Mouse (Mus musculus): ENCODE measurements around the gene Mrpl49. TPM values are rescaled to one million over a fixed set of nuclear protein-coding genes. Genes with fewer than 3 reads are reported as not detected.

The Mrpl49 gene
- polyA plus RNA-seq, 1 experiment from 2014 or later, result 82.5 TPM

- Histone ChIP-seq H3K4me1 (peaks cover 3% of the 10 kb centered on the region; the same call in 1 of the 2 replicates), H3K4me3 (no peak overlapping the region), H3K27me3 (replicated peaks; ENCODE audit: low read depth, poor library complexity, severe bottlenecking) (0 out of 2 replicates have a peak, but pooled peaks cover 3% of the 10 kb centered on the region), H3K27ac (replicated peaks) (no peak overlapping the region), H3K36me3 (replicated peaks) (no peaks in the 10 kb centered on the region), H3K9me3 (no peaks in the 10 kb centered on the region)
- WGBS, result 67% methylated on average over 8 of the region's 8 CpGs
- no peak for DNase-seq (ENCODE audit: low spot score)
These were observed 34.5 kb downstream of the Mrpl49 start for GRCm38 (mm10) chr19:6023059-6023458.

DNA sequence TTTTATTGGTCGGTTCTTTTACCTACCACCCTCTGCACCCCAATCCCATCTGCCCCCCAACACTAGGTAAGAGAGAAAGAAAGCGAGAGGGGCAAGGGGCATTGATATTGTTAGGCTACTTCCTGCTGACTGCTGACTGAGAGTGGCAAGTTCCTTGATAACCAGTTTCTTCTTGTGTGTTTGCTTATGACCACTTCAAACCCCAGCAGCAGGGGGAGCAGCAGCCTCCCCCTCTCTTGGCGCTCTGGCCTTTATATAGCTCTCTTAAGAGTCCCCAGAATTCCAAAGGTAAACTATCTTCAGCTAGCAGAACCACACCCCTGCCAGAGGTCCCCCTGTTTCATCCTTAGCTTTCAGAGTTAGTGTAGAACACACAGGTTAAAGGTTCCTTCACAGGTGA lies 37.3 kb downstream of the Mrpl49 start:
- Histone ChIP-seq H3K27ac (replicated peaks) (no peak overlapping the region), H3K4me1 (peaks cover 17% of the 10 kb centered on the region), H3K9me3 (no peaks in the 10 kb centered on the region), H3K27me3 (replicated peaks; ENCODE audit: low read depth, poor library complexity, severe bottlenecking) (peaks cover 30% of the 10 kb centered on the region), H3K4me3 (no peak overlapping the region), H3K36me3 (replicated peaks) (no peaks in the 10 kb centered on the region)
- 57% methylated on average over 3 of the region's 3 CpGs for whole genome bisulfite sequencing
- DNase-seq (ENCODE audit: low spot score), result no peak

GRCm38 (mm10) chr19:6018142-6019089 lies 39.2 kb downstream of the Mrpl49 start:
- Histone ChIP-seq H3K36me3 (replicated peaks) (no peaks in the 10 kb centered on the region), H3K4me3 (no peak overlapping the region), H3K4me1 (peaks cover 24% of the 10 kb centered on the region), H3K9me3 (no peaks in the 10 kb centered on the region), H3K27me3 (replicated peaks; ENCODE audit: low read depth, poor library complexity, severe bottlenecking) (peaks cover 45% of the 10 kb centered on the region), H3K27ac (replicated peaks) (no peak overlapping the region)
- 31% methylated on average over 15 of the region's 15 CpGs for WGBS
- peak; percentile 87 for DNase-seq (ENCODE audit: low spot score)

GRCm38 (mm10) chr19:6016532-6016931 lies 41.1 kb downstream of the Mrpl49 start:
- Histone ChIP-seq H3K27ac (replicated peaks) (no peak overlapping the region), H3K36me3 (replicated peaks) (no peaks in the 10 kb centered on the region), H3K9me3 (no peaks in the 10 kb centered on the region), H3K27me3 (replicated peaks; ENCODE audit: low read depth, poor library complexity, severe bottlenecking) (peaks cover 48% of the 10 kb centered on the region), H3K4me3 (0 out of 2 replicates have a peak overlapping the region, but pooled peaks have one; percentile 68), H3K4me1 (peaks cover 24% of the 10 kb centered on the region)
- 42% methylated on average over 7 of the region's 7 CpGs for WGBS
- DNase-seq (ENCODE audit: low spot score), result no peak

- H3K27me3 ChIP-seq (replicated peaks; ENCODE audit: low read depth, poor library complexity, severe bottlenecking), result peaks cover 48% of the 10 kb centered on the region
- WGBS, result 2% methylated on average over 40 of the region's 40 CpGs
These were observed 41.9 kb downstream of the Mrpl49 start, which contains the start of gene Capn1 for GRCm38 (mm10) chr19:6015511-6016315. TSS of gene Capn1 (minus strand) at chr19:6015897.

DNA sequence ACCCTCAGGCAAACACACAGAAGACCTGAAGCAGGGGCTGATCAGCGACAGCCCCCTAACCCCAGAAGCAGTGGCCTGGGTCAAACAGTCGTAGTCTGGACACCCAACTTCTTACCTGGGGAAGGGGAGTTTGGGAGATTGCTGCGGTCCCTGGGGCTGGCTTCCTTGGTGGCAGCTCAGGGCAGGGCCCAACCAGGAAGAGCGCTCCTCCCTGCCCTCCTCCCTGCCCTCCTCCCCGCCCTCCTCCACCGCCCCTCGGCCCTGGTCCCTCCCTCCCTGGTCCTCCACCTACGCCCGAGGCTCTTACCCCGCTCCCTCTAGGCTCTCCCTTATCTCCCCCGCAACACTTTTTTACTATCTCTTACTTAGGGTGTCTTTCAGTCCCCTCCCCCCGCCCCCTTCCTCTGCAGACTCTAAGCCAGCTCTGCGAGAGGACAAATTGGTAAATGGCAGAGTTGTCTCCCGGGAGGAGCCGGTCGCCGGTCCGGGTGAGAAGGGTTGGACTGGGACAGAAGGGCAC lies 42.5 kb downstream of the Mrpl49 start:
- peak overlapping the region; percentile 68 for H3K4me3 ChIP-seq
- H3K4me1 ChIP-seq, result peaks cover 24% of the 10 kb centered on the region
- WGBS, result 2% methylated on average over 18 of the region's 18 CpGs
- DNase-seq (ENCODE audit: low spot score), result peak; percentile 63
- H3K9me3 ChIP-seq, result no peaks in the 10 kb centered on the region
- H3K27me3 ChIP-seq (replicated peaks; ENCODE audit: low read depth, poor library complexity, severe bottlenecking), result peaks cover 48% of the 10 kb centered on the region
- H3K27ac ChIP-seq (replicated peaks), result peak overlapping the region; percentile 80
- no peaks in the 10 kb centered on the region for H3K36me3 ChIP-seq (replicated peaks)

More at GRCm38 (mm10) chr19:6015511-6016315, 41.9 kb downstream of the Mrpl49 start, which contains the start of gene Capn1:
- no peaks in the 10 kb centered on the region for H3K36me3 ChIP-seq (replicated peaks)
- peak; percentile 82 for DNase-seq (ENCODE audit: low spot score)
- peaks cover 24% of the 10 kb centered on the region for H3K4me1 ChIP-seq
- H3K4me3 ChIP-seq, result peak within 1 kb of the TSS; percentile 68
- no peaks in the 10 kb centered on the region for H3K9me3 ChIP-seq
- H3K27ac ChIP-seq (replicated peaks), result peak within 1 kb of the TSS; percentile 80

DNA sequence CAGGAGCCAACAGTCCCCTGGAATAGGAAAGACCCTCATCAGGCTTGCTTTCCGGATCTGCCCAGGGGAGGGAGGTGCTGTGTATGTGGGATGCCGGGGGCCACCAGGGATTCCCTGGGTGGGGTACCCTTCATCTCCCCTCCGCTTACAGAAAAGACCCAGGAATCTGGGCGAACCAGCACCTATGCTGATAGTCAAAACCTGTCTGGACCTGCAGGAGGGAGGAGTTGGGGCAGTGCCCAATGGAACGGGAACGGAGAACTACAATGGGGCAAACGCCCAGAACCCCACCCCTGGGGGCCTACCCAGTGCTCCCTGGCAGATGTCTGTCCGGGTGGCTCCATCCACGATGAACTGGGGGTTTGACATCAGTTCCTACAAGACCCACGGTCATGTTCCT lies 43.9 kb downstream of the Mrpl49 start:
- no peak for DNase-seq (ENCODE audit: low spot score)
- WGBS, result 86% methylated on average over 10 of the region's 10 CpGs
- H3K9me3 ChIP-seq, result no peaks in the 10 kb centered on the region
- peaks cover 24% of the 10 kb centered on the region for H3K4me1 ChIP-seq
- peaks cover 48% of the 10 kb centered on the region for H3K27me3 ChIP-seq (replicated peaks; ENCODE audit: low read depth, poor library complexity, severe bottlenecking)
- no peaks in the 10 kb centered on the region for H3K36me3 ChIP-seq (replicated peaks)
- no peak overlapping the region for H3K27ac ChIP-seq (replicated peaks)
- no peak overlapping the region for H3K4me3 ChIP-seq

- H3K4me1 ChIP-seq, result peaks cover 5% of the 10 kb centered on the region; the same call in 1 of the 2 replicates
- H3K4me3 ChIP-seq, result no peak overlapping the region
- no peaks in the 10 kb centered on the region for H3K9me3 ChIP-seq
- no peaks in the 10 kb centered on the region for H3K36me3 ChIP-seq (replicated peaks)
- DNase-seq (ENCODE audit: low spot score), result no peak
- H3K27ac ChIP-seq (replicated peaks), result no peak overlapping the region
- peaks cover 10% of the 10 kb centered on the region for H3K27me3 ChIP-seq (replicated peaks; ENCODE audit: low read depth, poor library complexity, severe bottlenecking)
- 74% methylated on average over 8 of the region's 8 CpGs for WGBS
These were observed 48.4 kb downstream of the Mrpl49 start for GRCm38 (mm10) chr19:6009137-6009536.

DNA sequence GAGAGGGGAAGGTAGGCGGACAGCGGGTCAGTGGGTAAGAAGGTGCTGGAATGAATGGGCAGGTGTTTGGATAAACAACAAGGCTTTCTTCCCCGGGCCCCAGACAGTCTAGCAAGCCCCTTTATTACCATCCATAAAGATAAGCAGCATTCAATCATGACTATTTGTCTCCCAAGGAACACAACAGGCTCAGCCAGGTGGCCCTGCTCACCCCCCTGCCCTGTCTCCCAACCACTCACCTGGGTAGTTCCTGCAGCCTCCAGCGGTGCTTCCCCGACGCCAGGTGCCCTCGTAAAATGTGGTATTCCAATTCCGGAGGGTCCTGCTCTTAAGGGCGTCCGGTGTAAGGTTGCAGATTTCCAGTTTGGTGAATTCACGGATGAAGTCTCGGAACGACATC lies 50.6 kb downstream of the Mrpl49 start:
- 88% methylated on average over 13 of the region's 13 CpGs for WGBS
- peaks cover 5% of the 10 kb centered on the region; the same call in 1 of the 2 replicates for H3K4me1 ChIP-seq

DNA sequence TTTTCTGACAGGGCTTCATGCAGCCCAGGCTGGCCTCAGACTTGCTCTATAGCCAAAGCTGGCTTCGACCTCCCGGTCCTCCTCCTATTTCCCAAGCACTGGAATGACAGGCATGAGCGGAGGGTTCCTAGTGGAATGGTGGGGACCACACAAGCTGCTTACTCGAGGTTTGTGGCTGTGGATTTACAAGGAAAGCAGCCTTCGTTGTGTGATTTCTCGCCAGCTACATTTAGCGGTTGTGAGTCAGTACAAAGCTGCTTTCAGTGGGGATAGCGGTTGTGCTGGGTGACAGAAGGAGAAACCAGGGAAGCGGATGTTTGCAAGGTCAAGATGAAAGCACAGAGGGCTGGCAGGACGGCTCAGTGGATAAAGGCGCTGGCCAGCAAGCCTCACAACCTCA lies 52.0 kb downstream of the Mrpl49 start:
- Histone ChIP-seq H3K4me1 (peaks cover 5% of the 10 kb centered on the region; the same call in 1 of the 2 replicates), H3K4me3 (no peak overlapping the region), H3K27me3 (replicated peaks; ENCODE audit: low read depth, poor library complexity, severe bottlenecking) (no peaks in the 10 kb centered on the region), H3K27ac (replicated peaks) (no peak overlapping the region), H3K36me3 (replicated peaks) (no peaks in the 10 kb centered on the region), H3K9me3 (no peaks in the 10 kb centered on the region)
- DNase-seq (ENCODE audit: low spot score), result no peak
- WGBS, result 77% methylated on average over 11 of the region's 11 CpGs

More for the DNA sequence above, 50.6 kb downstream of the Mrpl49 start:
- Histone ChIP-seq H3K4me3 (no peak overlapping the region), H3K27ac (replicated peaks) (no peak overlapping the region), H3K27me3 (replicated peaks; ENCODE audit: low read depth, poor library complexity, severe bottlenecking) (no peaks in the 10 kb centered on the region), H3K36me3 (replicated peaks) (no peaks in the 10 kb centered on the region), H3K9me3 (no peaks in the 10 kb centered on the region)
- DNase-seq (ENCODE audit: low spot score), result no peak
